Mouse (Mus musculus): ENCODE measurements around the gene Scaf8.

GRCm38 (mm10) chr17:3200328-3200727, 85.6 kb downstream of the Scaf8 start:
- TF ChIP-seq CTCF (IDR thresholded peaks at IDR 0.05 in 2 of 3, conservative IDR thresholded peaks at IDR 0.05 in 1 of 3; ENCODE audit: control insufficient read depth in 1 of 3, insufficient read depth in 1 of 3, low read depth in 2 of 3, low read length in 3 of 3, poor library complexity in 1 of 3, severe bottlenecking in 1 of 3) (no peak), ZMIZ1 (IDR thresholded peaks at IDR 0.05; ENCODE audit: low read depth, low read length) (no peak), MAFK (IDR thresholded peaks at IDR 0.05; ENCODE audit: borderline replicate concordance, low read depth, low read length) (no peak), POLR2A (IDR thresholded peaks at IDR 0.05; ENCODE audit: control insufficient read depth in 1 of 2, insufficient read depth in 1 of 2, low read depth in 1 of 2, low read length in 2 of 2, poor library complexity in 1 of 2) (no peak), UBTF (IDR thresholded peaks at IDR 0.05; ENCODE audit: borderline replicate concordance, insufficient read depth, low read depth, low read length) (no peak), USF1 (IDR thresholded peaks at IDR 0.05; ENCODE audit: low read depth, low read length) (no peak)
